Mouse (Mus musculus): ENCODE results near the gene Abcb5. TPM values are rescaled to one million over a fixed set of nuclear protein-coding genes. Genes with fewer than 3 reads are reported as not detected.

Gene Abcb5
- total and polyA plus RNA-seq, 3 experiments: not detected

DNA sequence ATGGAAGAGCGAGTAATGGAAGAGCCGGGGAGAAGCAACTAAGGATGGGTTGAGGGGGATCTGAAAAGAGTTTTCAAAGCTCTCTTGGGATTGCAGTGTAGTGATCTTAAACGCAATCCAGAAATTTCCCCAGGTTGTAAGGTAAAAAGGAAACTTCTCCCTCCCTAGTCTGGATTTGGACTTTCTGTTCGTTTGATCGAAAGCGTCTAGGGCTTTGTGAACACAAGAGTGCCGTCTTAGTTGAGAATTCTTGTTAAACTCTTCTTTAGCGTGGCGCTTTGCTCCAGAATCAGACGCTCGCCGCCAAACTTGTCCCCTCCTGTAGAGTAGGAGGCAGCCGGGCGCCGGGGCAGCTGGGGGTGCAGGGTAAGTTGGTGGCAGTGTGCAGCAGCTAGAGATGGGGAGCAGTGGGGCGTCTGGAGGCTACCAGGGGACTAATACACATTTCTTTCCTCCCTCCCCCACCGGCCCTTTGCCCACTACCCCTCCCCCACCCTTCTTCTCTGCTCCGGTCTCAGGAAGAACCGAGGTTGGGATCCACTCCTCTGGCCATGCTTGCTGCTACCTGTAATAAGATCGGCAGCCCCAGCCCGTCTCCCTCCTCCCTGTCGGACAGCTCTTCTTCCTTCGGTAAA, 118.2 kb downstream of the Abcb5 start:
- DNase-seq (ENCODE audit: low read depth, low spot score): no peak
- Histone ChIP-seq H3K4me3 (ENCODE audit: control insufficient read depth in 1 of 2, insufficient read depth in 1 of 2, low read depth in 2 of 2, low read length in 2 of 2) (no peak overlapping the region), H3K79me2 (ENCODE audit: control insufficient read depth, insufficient read depth, low read length, poor library complexity) (no peaks in the 10 kb centered on the region), H3K27ac (ENCODE audit: control insufficient read depth, low read depth, low read length) (no peak overlapping the region), H3K4me1 (ENCODE audit: control insufficient read depth in 1 of 2, insufficient read depth in 2 of 2, low read length in 2 of 2) (no peaks in the 10 kb centered on the region), H3K27me3 (ENCODE audit: control insufficient read depth in 1 of 2, insufficient read depth in 2 of 2, low read length in 2 of 2) (no peaks in the 10 kb centered on the region), H3K36me3 (ENCODE audit: control insufficient read depth in 1 of 2, insufficient read depth in 2 of 2, low read length in 2 of 2) (no peaks in the 10 kb centered on the region), H3K9ac (ENCODE audit: control insufficient read depth, low read depth, low read length, poor library complexity, severe bottlenecking) (no peak overlapping the region), H3K9me3 (replicated peaks; ENCODE audit: insufficient read depth, low read length) (no peaks in the 10 kb centered on the region)
- TF ChIP-seq MYC (IDR thresholded peaks at IDR 0.05; ENCODE audit: low read depth, low read length) (no peak), ZC3H11A (IDR thresholded peaks at IDR 0.05; ENCODE audit: low read depth, low read length) (no peak), ELF1 (IDR thresholded peaks at IDR 0.05; ENCODE audit: low read depth, low read length) (no peak), JUND (IDR thresholded peaks at IDR 0.05; ENCODE audit: low read depth, low read length) (no peak), MYB (IDR thresholded peaks at IDR 0.05; ENCODE audit: low read depth, low read length) (no peak), CTCF (IDR thresholded peaks at IDR 0.05 in 2 of 3, conservative IDR thresholded peaks at IDR 0.05 in 1 of 3; ENCODE audit: control insufficient read depth in 1 of 3, insufficient read depth in 1 of 3, low read depth in 2 of 3, low read length in 3 of 3, poor library complexity in 1 of 3, severe bottlenecking in 1 of 3) (no peak), KAT2A (conservative IDR thresholded peaks at IDR 0.05; ENCODE audit: low read depth, low read length) (no peak), ZNF384 (IDR thresholded peaks at IDR 0.05; ENCODE audit: low read depth, low read length) (no peak), ZMIZ1 (IDR thresholded peaks at IDR 0.05; ENCODE audit: low read depth, low read length) (no peak), CHD2 (IDR thresholded peaks at IDR 0.05; ENCODE audit: low read length) (no peak), NELFE (IDR thresholded peaks at IDR 0.05; ENCODE audit: low read depth, low read length) (no peak), GATA1 (IDR thresholded peaks at IDR 0.05; ENCODE audit: low read depth, low read length) (no peak), RCOR1 (IDR thresholded peaks at IDR 0.05; ENCODE audit: low read depth, low read length) (no peak), NRF1 (IDR thresholded peaks at IDR 0.05; ENCODE audit: insufficient read depth, low read depth, low read length, poor library complexity, severe bottlenecking) (no peak), UBTF (IDR thresholded peaks at IDR 0.05; ENCODE audit: borderline replicate concordance, insufficient read depth, low read depth, low read length) (no peak), HCFC1 (IDR thresholded peaks at IDR 0.05; ENCODE audit: low read depth, low read length) (no peak)

DNA sequence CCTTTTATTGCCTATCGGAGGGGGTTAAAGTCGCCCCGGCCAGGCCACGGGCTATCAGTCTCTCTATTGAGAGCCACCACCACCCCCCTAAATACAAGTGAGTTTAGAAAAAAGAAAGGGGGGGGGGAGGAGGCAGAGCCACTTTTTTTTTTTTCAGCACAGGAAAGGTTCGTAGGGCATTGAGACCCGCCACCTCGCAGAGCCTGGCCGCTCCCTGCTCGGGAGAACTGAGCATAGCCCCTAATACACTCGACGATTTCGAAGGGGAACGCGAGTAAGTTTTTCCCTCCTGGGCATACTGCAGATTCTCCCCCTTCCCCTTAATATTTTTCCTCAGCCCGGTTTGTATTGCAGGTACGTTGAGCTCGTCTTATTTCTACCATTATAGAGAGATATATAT, 118.8 kb downstream of the Abcb5 start:
- H3K79me2 ChIP-seq (ENCODE audit: control insufficient read depth, insufficient read depth, low read length, poor library complexity): no peaks in the 10 kb centered on the region
- no peak for TF ChIP-seq ZMIZ1 (IDR thresholded peaks at IDR 0.05; ENCODE audit: low read depth, low read length)
- TF ChIP-seq RAD21 (IDR thresholded peaks at IDR 0.05; ENCODE audit: low read depth, low read length): no peak
- no peak for TF ChIP-seq NELFE (IDR thresholded peaks at IDR 0.05; ENCODE audit: low read depth, low read length)
- no peak for TF ChIP-seq HCFC1 (IDR thresholded peaks at IDR 0.05; ENCODE audit: low read depth, low read length)
- TF ChIP-seq E2F4 (IDR thresholded peaks at IDR 0.05; ENCODE audit: borderline replicate concordance, low read depth, low read length): no peak
- no peak for TF ChIP-seq SMC3 (IDR thresholded peaks at IDR 0.05; ENCODE audit: low read depth, low read length)
- no peak for TF ChIP-seq NRF1 (IDR thresholded peaks at IDR 0.05; ENCODE audit: insufficient read depth, low read depth, low read length, poor library complexity, severe bottlenecking)
- no peak for TF ChIP-seq MAZ (IDR thresholded peaks at IDR 0.05; ENCODE audit: low read depth, low read length)
- no peak for TF ChIP-seq ZNF384 (IDR thresholded peaks at IDR 0.05; ENCODE audit: low read depth, low read length)
- TF ChIP-seq GABPA (IDR thresholded peaks at IDR 0.05; ENCODE audit: low read depth, low read length): no peak
- TF ChIP-seq MYC (IDR thresholded peaks at IDR 0.05; ENCODE audit: low read depth, low read length): no peak
- no peak for TF ChIP-seq POLR2AphosphoS5 (IDR thresholded peaks at IDR 0.05; ENCODE audit: borderline replicate concordance, low read depth, low read length)
- no peak for TF ChIP-seq MXI1 (IDR thresholded peaks at IDR 0.05; ENCODE audit: low read depth, low read length)
- no peak for TF ChIP-seq UBTF (IDR thresholded peaks at IDR 0.05; ENCODE audit: borderline replicate concordance, insufficient read depth, low read depth, low read length)
- no peak for TF ChIP-seq KAT2A (conservative IDR thresholded peaks at IDR 0.05; ENCODE audit: low read depth, low read length)
- H3K4me3 ChIP-seq (ENCODE audit: control insufficient read depth in 1 of 2, insufficient read depth in 1 of 2, low read depth in 2 of 2, low read length in 2 of 2): no peak overlapping the region
- no peaks in the 10 kb centered on the region for H3K36me3 ChIP-seq (ENCODE audit: control insufficient read depth in 1 of 2, insufficient read depth in 2 of 2, low read length in 2 of 2)
- DNase-seq (ENCODE audit: low read depth, low spot score): no peak
- no peaks in the 10 kb centered on the region for H3K9me3 ChIP-seq (replicated peaks; ENCODE audit: insufficient read depth, low read length)
- H3K4me1 ChIP-seq (ENCODE audit: control insufficient read depth in 1 of 2, insufficient read depth in 2 of 2, low read length in 2 of 2): no peaks in the 10 kb centered on the region
- no peaks in the 10 kb centered on the region for H3K27me3 ChIP-seq (ENCODE audit: control insufficient read depth in 1 of 2, insufficient read depth in 2 of 2, low read length in 2 of 2)
- no peak overlapping the region for H3K9ac ChIP-seq (ENCODE audit: control insufficient read depth, low read depth, low read length, poor library complexity, severe bottlenecking)
- no peak overlapping the region for H3K27ac ChIP-seq (ENCODE audit: control insufficient read depth, low read depth, low read length)
